Mouse (Mus musculus) spleen, adult 2 months (tissue): ENCODE measurements around the gene Cd3e.

ENCODE experiments used
- CTCF ChIP-seq: fragments of 200-500 bp; IDR thresholded peaks from 2 replicates; pipeline ENCODE4 v1.5.1; 2011; ENCODE audit warnings: mild to moderate bottlenecking, inconsistent platforms; ENCODE audit not compliant: insufficient read depth, insufficient read length, insufficient replicate concordance; ENCODE audit errors: extremely low read depth
- POLR2A ChIP-seq: fragments of 200-500 bp; IDR thresholded peaks from 2 replicates; pipeline ENCODE4 v1.6.1; 2011; ENCODE audit warnings: low read depth, low read length, inconsistent platforms

DNA sequence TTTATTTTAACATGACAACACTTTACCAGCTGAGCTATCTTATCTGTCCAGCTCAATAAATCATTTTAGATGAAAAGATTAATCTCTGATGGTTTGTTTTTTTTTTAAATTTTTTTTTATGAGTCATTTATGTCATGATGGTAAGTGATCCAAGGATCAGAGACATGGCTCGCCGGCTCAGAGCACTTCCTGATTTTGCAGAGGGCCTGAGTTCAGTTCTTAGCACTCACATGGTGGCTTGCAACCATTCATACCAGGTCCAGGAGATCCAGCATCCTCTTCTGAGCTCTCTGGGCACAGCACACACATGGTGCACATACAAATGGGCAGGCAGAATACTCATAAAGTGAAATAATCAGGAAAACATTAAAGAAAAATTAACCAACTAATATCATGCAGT, 40.9 kb upstream of the Cd3e start:
- TF ChIP-seq CTCF (no peak), POLR2A (no peak)
